Mouse (Mus musculus) adrenal gland, adult 10 weeks (tissue): ENCODE results near the gene Scamp3. TPM values are rescaled to one million over a fixed set of nuclear protein-coding genes. Genes with fewer than 3 reads are reported as not detected.

ENCODE experiments used
- polyA plus RNA-seq: library from polyadenylated mRNA; stranded (reverse); fragments of 350-450 nt; fragmentation: Illumina TruSeq; extraction: RNeasy Lipid Tissue Mini Kit (QIAGEN cat#74804); gene quantifications from one replicate; pipeline ENCODE4 v1.2.3, GENCODE M21; 2014; ENCODE audit warnings: low read depth, low replicate concordance

The Scamp3 gene
- polyA plus RNA-seq: 15.5 TPM

DNA sequence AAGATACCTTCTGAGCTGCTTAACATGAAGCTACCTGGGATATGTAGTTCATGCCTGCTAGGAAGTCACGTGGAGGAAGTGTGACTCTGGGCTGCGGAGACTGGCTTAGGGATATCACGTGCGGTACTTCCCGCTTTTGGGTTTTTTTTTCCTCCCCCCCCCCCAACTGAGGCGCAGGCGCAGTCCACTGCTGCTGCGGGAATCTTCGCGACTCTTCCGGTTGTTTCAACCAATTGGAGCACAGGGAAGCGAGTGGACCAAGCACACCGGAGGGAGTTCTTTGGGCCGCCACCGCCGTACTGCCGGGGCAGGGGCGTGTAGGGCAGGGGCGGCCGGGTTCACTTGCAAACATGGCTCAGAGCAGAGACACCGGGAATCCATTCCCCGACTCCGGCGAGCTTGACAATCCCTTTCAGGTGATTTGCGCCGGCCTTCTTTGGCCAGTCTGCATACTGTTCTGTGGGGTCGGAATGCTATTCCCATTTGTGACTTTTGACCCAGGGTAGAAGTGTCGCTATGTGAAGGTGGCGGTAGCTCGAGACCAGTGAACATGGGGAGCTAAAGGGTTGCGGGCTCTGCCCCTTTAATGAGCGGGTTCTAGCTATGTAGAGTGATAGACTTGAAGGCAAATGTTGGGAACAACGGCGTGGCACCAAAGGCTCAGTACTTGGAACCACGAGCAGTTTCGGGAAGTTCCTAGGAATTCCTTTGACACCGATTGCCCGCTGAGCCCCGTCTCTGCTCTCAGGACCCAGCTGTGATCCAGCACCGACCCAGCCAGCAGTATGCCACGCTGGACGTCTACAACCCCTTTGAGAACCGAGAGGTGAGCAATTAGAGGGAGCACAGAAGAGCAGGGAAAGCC lies at the start of gene Scamp3:
Scamp3 (plus strand) TSS at position 232 of the 865 bp plus-strand sequence.

GRCm38 (mm10) chr3:89135958-89136357 lies 41.3 kb upstream of the Scamp3 start, which contains the start of gene Pklr:
Gene Pklr (plus strand): TSS chr3:89136142.

GRCm38 (mm10) chr3:89159616-89160344 lies 17.5 kb upstream of the Scamp3 start, which contains the start of gene Hcn3:
Gene Hcn3 (minus strand): TSS chr3:89160196.

GRCm38 (mm10) chr3:89164506-89165267 lies 12.6 kb upstream of the Scamp3 start, which contains the start of gene Clk2:
Gene Clk2 (plus strand): TSS chr3:89164795.

DNA sequence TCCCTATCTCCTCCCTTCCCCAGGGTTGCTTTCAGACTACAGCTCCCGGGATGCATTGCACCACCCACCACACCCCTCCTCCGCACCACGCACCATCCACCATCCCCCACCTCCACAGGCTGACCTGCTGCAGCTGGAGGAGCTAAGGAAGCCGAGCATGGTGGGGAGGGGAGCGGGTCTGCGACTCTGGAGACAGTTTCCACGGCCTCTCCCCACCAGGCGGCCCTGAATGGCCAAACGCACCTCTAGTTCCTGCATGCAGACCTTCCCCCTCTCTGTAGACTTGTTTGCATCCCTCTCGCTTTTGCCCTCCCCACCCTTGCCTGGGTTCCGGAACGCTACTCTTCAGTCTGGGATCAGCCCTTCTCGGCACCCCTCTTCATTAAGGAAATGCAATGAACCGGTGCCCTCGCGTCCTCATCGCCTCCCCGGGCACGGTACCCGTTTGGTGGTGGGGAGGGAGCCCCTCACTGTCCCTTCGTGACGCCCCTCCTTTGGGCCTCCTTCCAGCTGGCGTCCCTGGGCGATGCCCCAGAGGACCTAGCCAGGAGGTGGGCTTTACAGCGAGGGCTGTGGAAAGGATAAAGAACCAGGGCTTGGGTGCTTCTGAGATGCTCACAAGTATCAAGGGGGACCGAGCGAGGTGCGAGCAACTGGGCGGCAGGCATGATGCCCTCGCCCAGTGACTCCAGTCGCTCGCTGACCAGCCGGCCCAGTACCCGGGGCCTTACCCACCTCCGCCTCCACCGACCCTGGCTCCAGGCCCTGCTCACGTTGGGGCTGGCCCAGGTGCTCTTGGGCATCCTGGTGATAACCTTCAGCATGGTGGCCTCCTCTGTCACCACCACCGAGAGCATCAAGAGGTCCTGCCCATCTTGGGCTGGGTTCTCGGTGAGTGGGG lies 6.0 kb downstream of the Scamp3 start, which contains the start of gene Fam189b:
Fam189b (plus strand) TSS at position 86 of the 901 bp plus-strand sequence.

GRCm38 (mm10) chr3:89202253-89203141 lies 25.2 kb downstream of the Scamp3 start, which contains the start of gene Gba:
Gene Gba (plus strand): TSS chr3:89202928.

DNA sequence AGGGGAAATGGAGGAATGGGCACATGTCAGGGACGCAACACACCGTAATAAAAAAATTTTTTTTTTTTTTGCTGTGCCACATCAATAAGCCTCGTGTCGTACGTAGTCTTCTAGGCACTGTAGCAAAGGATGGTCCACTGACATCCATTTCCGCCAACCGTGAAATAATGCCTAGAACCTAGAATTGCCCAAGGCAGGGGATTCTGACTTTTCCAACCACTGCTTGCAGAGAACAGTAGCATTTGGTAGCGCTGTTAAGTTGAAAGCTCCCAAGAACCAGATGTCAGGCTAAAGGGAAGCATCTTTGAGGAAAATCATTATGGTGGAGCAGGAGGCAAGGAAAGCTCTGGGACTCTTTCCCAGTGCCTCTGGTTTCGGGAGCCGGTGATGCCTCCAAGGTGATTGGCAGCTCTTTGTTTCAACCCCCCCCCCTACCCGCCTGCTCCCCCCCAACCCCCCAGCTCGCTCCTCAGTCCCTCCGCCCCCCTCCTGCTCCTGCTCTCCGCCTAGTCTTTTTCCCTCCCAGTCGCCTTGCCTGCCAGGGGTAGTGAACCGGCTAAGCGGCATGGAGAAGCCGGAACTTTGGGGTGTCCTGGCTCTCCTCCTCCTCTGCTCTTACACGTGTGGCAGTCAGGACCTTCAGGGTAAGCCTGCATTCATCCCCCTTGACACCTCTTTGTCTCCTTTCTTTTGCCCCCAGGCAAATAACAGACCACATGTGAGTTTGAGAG lies 37.6 kb downstream of the Scamp3 start, which contains the start of gene Thbs3:
Thbs3 (plus strand) TSS at position 500 of the 731 bp plus-strand sequence.

GRCm38 (mm10) chr3:89226900-89227299 lies 49.6 kb downstream of the Scamp3 start, which contains the start of gene Mtx1:
Gene Mtx1 (minus strand): TSS chr3:89227088.

GRCm38 (mm10) chr3:89228836-89229235 lies 51.6 kb downstream of the Scamp3 start, which contains the start of gene Muc1:
Gene Muc1 (plus strand): TSS chr3:89229057.

Other genes with a start within 250 kb of the Scamp3 start
- gene Ash1l, start 226.9 kb upstream of the Scamp3 start, polyA plus RNA-seq: 63.3 TPM
- 114 TPM for gene Dap3, start 226.3 kb upstream of the Scamp3 start, polyA plus RNA-seq
- 9.4 TPM for gene Rusc1, start 84.2 kb upstream of the Scamp3 start, polyA plus RNA-seq
- gene Gm43738, start 76.4 kb upstream of the Scamp3 start, polyA plus RNA-seq: not detected
- 43.8 TPM for gene Fdps, start 75.5 kb upstream of the Scamp3 start, polyA plus RNA-seq
- not detected for gene Pklr, start 41.3 kb upstream of the Scamp3 start, polyA plus RNA-seq
- 0.76 TPM for gene Hcn3, start 17.3 kb upstream of the Scamp3 start, polyA plus RNA-seq
- gene Clk2, start 12.7 kb upstream of the Scamp3 start, polyA plus RNA-seq: 15.3 TPM
- 0.47 TPM for gene Fam189b, start 5.7 kb downstream of the Scamp3 start, polyA plus RNA-seq
- gene Gba, start 25.5 kb downstream of the Scamp3 start, polyA plus RNA-seq: 13.1 TPM
- 0.82 TPM for gene Thbs3, start 37.7 kb downstream of the Scamp3 start, polyA plus RNA-seq
- gene Mtx1, start 49.6 kb downstream of the Scamp3 start, polyA plus RNA-seq: 38.5 TPM
- gene Muc1, start 51.6 kb downstream of the Scamp3 start, polyA plus RNA-seq: not detected
- 37.0 TPM for gene Krtcap2, start 68.5 kb downstream of the Scamp3 start, polyA plus RNA-seq
- gene Trim46, start 68.8 kb downstream of the Scamp3 start, polyA plus RNA-seq: not detected
- gene Dpm3, start 81.9 kb downstream of the Scamp3 start, polyA plus RNA-seq: not detected
- 16.9 TPM for gene Slc50a1, start 93.1 kb downstream of the Scamp3 start, polyA plus RNA-seq
- gene Efna1, start 103.7 kb downstream of the Scamp3 start, polyA plus RNA-seq: 2.7 TPM
- not detected for gene Efna3, start 145.5 kb downstream of the Scamp3 start, polyA plus RNA-seq
- not detected for gene Efna4, start 160.6 kb downstream of the Scamp3 start, polyA plus RNA-seq
- 12.9 TPM for gene Adam15, start 172.5 kb downstream of the Scamp3 start, polyA plus RNA-seq
- not detected for gene Dcst2, start 184.5 kb downstream of the Scamp3 start, polyA plus RNA-seq
- not detected for gene Dcst1, start 187.8 kb downstream of the Scamp3 start, polyA plus RNA-seq
- gene Zbtb7b, start 217.3 kb downstream of the Scamp3 start, polyA plus RNA-seq: 7.4 TPM
- gene Lenep, start 225.3 kb downstream of the Scamp3 start, polyA plus RNA-seq: 2.3 TPM
- gene Flad1, start 234.4 kb downstream of the Scamp3 start, polyA plus RNA-seq: 1.2 TPM
- 9.6 TPM for gene Cks1b, start 240.9 kb downstream of the Scamp3 start, polyA plus RNA-seq
- 39.8 TPM for gene Shc1, start 241.0 kb downstream of the Scamp3 start, polyA plus RNA-seq